Mouse (Mus musculus): Measurements from ENCODE around the gene Olfr295. TPM values are rescaled to one million over a fixed set of nuclear protein-coding genes. Genes with fewer than 3 reads are reported as not detected.

Gene Olfr295
- polyA plus RNA-seq (2014; fragmentation: Nextera tagmentation; extraction: Ambion mirVana): not detected in 2 replicates

DNA sequence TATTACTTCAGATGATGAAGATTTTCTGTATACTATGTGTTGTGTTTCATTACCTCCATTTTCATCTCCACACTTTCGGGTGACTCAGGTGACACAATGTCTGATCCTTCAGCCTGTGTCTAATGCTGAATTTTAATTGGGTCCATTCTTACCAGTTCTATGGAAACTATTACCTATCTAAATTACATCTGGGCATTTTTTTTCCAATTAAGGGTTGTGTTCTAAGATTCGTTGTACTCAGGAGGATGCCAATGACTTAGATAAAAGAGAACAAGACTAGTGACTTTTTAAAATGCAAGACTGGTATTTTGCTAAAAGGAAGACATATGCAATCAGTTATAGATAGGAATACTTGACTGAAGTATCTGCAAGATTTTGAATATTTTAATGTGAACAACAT, at the start of gene Olfr295:
Olfr295 (plus strand) TSS at position 301 of the 400 bp plus-strand sequence.
- H3K4me2 ChIP-seq: no peak within 1 kb of the TSS
- H3K27me3 ChIP-seq (replicated peaks; ENCODE audit: control insufficient read depth, insufficient read depth, low read length): no peaks in the 10 kb centered on the region
- no peaks in the 10 kb centered on the region for H3K36me3 ChIP-seq (ENCODE audit: control insufficient read depth, insufficient read depth, low read length)
- 73% methylated on average over 2 of the region's 2 CpGs for WGBS
- ATAC-seq (replicated peaks; ENCODE audit: low FRiP score): no peak
- H3K9ac ChIP-seq (ENCODE audit: low read depth, low read length): no peak within 1 kb of the TSS
- H3K4me3 ChIP-seq (ENCODE audit: low read depth, low read length): no peak within 1 kb of the TSS
- no peak within 1 kb of the TSS for H3K27ac ChIP-seq (ENCODE audit: low read depth, low read length)
- no peak for DNase-seq (ENCODE audit: low spot score)
- H3K9me3 ChIP-seq (ENCODE audit: control insufficient read depth, low read length): no peaks in the 10 kb centered on the region
- no peaks in the 10 kb centered on the region for H3K4me1 ChIP-seq (replicated peaks; ENCODE audit: control insufficient read depth, insufficient read depth, low read length)

DNA sequence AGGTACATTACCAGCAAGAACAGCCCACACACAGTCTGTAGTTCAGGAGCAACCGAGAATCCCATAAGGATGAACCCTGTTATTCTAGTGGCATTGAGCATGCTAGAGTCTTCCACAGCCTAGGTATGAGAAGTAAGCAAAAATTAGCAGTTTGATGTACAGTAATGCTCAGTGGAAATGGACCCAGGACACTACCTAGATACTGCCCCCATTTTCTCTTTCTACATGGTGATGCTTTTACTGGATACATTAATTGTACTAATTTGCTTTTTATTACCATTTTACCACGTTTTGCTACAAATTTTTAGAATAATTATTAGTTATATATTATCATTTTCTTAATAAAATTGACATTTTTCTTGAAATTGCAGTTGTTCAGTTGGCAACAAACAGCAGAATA, 32.9 kb downstream of the Olfr295 start, which contains the start of gene Olfr294:
Olfr294 (minus strand) TSS at position 101 of the 400 bp plus-strand sequence.
- no peaks in the 10 kb centered on the region for H3K36me3 ChIP-seq (ENCODE audit: control insufficient read depth, insufficient read depth, low read length)
- H3K27ac ChIP-seq (ENCODE audit: low read depth, low read length): no peak within 1 kb of the TSS
- no peaks in the 10 kb centered on the region for H3K27me3 ChIP-seq (replicated peaks; ENCODE audit: control insufficient read depth, insufficient read depth, low read length)
- no peaks in the 10 kb centered on the region for H3K9me3 ChIP-seq (ENCODE audit: control insufficient read depth, low read length)
- no peak within 1 kb of the TSS for H3K4me2 ChIP-seq
- 52% methylated on average over 2 of the region's 2 CpGs for WGBS
- no peak within 1 kb of the TSS for H3K4me3 ChIP-seq (ENCODE audit: low read depth, low read length)
- no peaks in the 10 kb centered on the region for H3K4me1 ChIP-seq (replicated peaks; ENCODE audit: control insufficient read depth, insufficient read depth, low read length)
- H3K9ac ChIP-seq (ENCODE audit: low read depth, low read length): no peak within 1 kb of the TSS
- no peak for DNase-seq (ENCODE audit: low spot score)
- ATAC-seq (replicated peaks; ENCODE audit: low FRiP score): no peak

Other genes with a start within 250 kb of the Olfr295 start
- gene Olfr307, start 246.3 kb upstream of the Olfr295 start, polyA plus RNA-seq (2014; fragmentation: Nextera tagmentation; extraction: Ambion mirVana): not detected in 2 replicates
- gene Olfr305, start 216.9 kb upstream of the Olfr295 start, polyA plus RNA-seq (2014; fragmentation: Nextera tagmentation; extraction: Ambion mirVana): not detected in 2 replicates
- gene Olfr304, start 197.2 kb upstream of the Olfr295 start, polyA plus RNA-seq (2014; fragmentation: Nextera tagmentation; extraction: Ambion mirVana): not detected in 2 replicates
- gene Olfr303, start 186.1 kb upstream of the Olfr295 start, polyA plus RNA-seq (2014; fragmentation: Nextera tagmentation; extraction: Ambion mirVana): not detected in 2 replicates
- gene Olfr301, start 180.0 kb upstream of the Olfr295 start, polyA plus RNA-seq (2014; fragmentation: Nextera tagmentation; extraction: Ambion mirVana): not detected in 2 replicates
- gene Olfr299, start 123.9 kb upstream of the Olfr295 start, polyA plus RNA-seq (2014; fragmentation: Nextera tagmentation; extraction: Ambion mirVana): not detected in 2 replicates
- gene Olfr298, start 91.4 kb upstream of the Olfr295 start, polyA plus RNA-seq (2014; fragmentation: Nextera tagmentation; extraction: Ambion mirVana): not detected in 2 replicates
- not detected in 2 replicates for gene Olfr297, start 63.9 kb upstream of the Olfr295 start, polyA plus RNA-seq (2014; fragmentation: Nextera tagmentation; extraction: Ambion mirVana)
- gene Olfr294, start 32.8 kb downstream of the Olfr295 start, polyA plus RNA-seq (2014; fragmentation: Nextera tagmentation; extraction: Ambion mirVana): not detected in 2 replicates
- not detected in 2 replicates for gene Olfr293, start 65.2 kb downstream of the Olfr295 start, polyA plus RNA-seq (2014; fragmentation: Nextera tagmentation; extraction: Ambion mirVana)
- not detected in 2 replicates for gene Olfr292, start 104.5 kb downstream of the Olfr295 start, polyA plus RNA-seq (2014; fragmentation: Nextera tagmentation; extraction: Ambion mirVana)
- not detected in 2 replicates for gene Folh1, start 192.1 kb downstream of the Olfr295 start, polyA plus RNA-seq (2014; fragmentation: Nextera tagmentation; extraction: Ambion mirVana)
- not detected in 2 replicates for gene Vmn2r77, start 211.2 kb downstream of the Olfr295 start, polyA plus RNA-seq (2014; fragmentation: Nextera tagmentation; extraction: Ambion mirVana)